Mouse (Mus musculus) left cerebral cortex, postnatal 14 days (tissue): Measurements from ENCODE around the gene Mpv17l. TPM values are rescaled to one million over a fixed set of nuclear protein-coding genes. Genes with fewer than 3 reads are reported as not detected.
A peak's percentile ranks its signal among the peaks of the same experiment; 100 is the strongest.

Experiments used
- DNase-seq, 2 experiments: peaks; one replicate each; pipeline ENCODE4 v3.0.0; 2021 to 2022; ENCODE audit warnings: low spot score in 2 of 2, mixed read lengths in 1 of 2
- intact Hi-C: fragments of 180-260 bp; cut with DNase I; formaldehyde crosslinking; loops from one replicate; pipeline ENCODE4 v1.15.1; 2025
- total RNA-seq, 2 experiments: library from RNA; stranded (reverse); gene quantifications; 2 replicates each; pipeline ENCODE4 v1.2.3; 2021

Gene Mpv17l
- total RNA-seq, 2 experiments from 2014 or later: 69.6 to 70.1 TPM

DNA sequence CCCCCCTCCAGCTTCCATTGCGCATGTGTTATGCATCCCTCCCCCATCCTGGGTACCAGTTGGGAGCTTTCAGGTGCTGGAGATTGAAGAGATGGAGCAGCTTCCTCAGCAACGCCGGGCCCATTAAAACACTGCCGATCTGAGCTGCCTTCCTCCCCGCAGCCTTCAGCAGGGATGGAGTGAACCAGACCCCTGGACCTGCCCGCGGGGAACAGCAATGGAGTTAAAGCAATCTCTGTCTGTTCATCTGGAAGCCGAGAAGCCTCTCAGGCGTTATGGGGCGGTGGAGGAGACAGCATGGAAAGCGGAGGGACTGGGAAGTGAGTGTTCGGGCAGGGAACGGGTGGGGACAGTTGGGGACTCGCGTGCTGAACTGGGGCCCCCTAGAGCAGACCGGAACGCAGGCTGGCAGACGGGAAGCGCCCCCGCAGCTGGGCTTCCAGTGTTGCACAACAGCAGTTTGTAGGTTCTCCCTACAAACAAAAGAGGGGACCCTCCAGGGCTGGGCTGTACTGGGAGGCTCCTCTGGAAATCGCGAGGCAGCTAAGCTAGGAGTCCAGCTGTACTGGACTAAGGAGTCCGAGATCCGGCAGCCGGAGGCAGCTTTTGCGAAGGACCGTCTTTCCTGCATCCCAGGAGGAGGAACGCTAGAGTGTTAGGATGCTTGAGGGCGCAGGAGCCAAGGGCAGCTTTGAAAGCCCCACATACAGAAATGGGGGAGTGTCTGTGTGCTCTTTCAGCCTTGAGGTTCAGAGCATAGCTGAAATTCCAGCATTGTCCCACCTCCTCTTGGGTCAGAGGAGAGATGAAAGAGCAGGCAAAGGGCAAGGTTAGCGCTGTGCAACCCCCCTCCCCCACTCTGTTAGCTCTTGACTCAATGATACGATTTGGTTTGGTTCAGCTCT lies 83.9 kb downstream of the Mpv17l start, which contains the start of the genes 2900011O08Rik and Ifitm7:
2900011O08Rik (plus strand) TSS at position 31 of the 905 bp plus-strand sequence.
Ifitm7 (minus strand) TSS at position 315 of the 905 bp plus-strand sequence.
- intact Hi-C loops: loop anchor here (5.0 kb wide), 1 partner anchor 45 kb away; no protein-coding TSS in a partner anchor
- peak; percentile 69 to 70 for DNase-seq

DNA sequence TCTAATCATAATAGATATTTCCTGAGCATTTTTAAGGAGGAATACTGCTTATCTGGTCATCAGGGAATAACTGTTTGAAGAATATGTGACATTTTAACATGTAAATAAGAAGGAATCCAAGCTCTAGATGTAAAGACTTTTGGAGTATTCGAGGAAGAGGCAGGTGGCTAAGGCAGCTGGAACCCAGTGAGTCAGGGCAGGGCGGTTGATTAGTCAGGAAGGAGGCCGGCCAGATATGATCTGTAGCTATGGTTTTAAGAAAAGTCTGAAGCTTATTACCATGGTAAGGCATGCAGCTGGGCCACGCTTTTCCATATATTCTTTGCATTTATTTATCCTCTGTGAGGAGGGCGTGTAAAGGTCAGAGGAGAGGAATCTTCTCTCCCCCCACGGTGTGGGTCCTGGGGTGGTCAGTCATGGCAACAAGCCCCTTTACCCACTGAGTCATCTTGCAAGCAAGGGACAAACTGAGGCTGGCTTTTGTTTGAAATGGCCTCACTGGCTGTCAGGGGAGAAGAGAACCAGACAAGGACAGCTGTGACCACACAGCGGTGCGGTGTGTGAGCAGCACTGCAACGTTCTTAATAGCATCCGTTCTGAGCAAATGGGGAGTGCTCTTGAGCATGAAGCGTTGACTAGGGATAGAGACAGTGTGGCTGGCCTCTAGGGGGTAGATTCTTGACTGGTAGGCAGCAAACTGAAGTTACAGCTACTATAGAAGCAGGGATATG lies 89.7 kb downstream of the Mpv17l start:
- intact Hi-C loops: no loop called here

DNA sequence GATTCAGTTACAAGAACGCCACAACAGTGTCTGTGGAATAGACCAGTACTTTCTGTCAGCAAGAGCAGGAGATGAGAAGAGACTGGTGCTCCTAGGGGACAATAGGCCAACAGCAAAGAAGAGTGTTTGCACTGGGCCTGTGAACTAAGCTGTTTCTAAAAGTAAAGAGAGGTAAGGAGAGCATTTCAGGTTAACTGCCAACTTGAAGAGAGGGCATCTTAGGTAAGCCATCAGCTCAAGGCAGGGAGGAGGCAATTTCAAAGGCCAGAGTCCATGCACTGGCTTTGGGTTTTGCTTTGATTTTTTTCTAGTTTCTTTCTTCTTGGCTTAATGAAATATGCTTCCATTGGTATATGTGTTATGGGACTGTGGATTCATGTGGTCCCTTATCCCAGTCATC lies 91.1 kb downstream of the Mpv17l start:
- intact Hi-C loops: no loop called here
- DNase-seq: no peak

More for the DNA sequence above, 89.7 kb downstream of the Mpv17l start:
- no peak for DNase-seq

- intact Hi-C loops: no loop called here
Measured at GRCm38 (mm10) chr16:13994502-13994901, 91.5 kb downstream of the Mpv17l start.

More at GRCm38 (mm10) chr16:13994502-13994901, 91.5 kb downstream of the Mpv17l start:
- DNase-seq: no peak

Other genes starting within 250 kb of the Mpv17l start
- gene Parn, start 235.0 kb upstream of the Mpv17l start, total RNA-seq: 10 to 100 TPM; 27.9 to 28.3 TPM
- gene Bfar, start 231.3 kb upstream of the Mpv17l start, total RNA-seq: 10 to 100 TPM; 37.7 to 39.6 TPM
- 1 to 10 TPM; 2.9 to 3.6 TPM for gene 3110001I22Rik, start 231.2 kb upstream of the Mpv17l start, total RNA-seq
- gene Pla2g10, start 172.2 kb upstream of the Mpv17l start, total RNA-seq: not detected
- gene Rrn3, start 122.5 kb upstream of the Mpv17l start, total RNA-seq: 10 to 100 TPM; 41.7 to 44.2 TPM
- 10 to 100 TPM; 89.2 to 94.7 TPM for gene Ntan1, start 84.3 kb upstream of the Mpv17l start, total RNA-seq
- gene Pdxdc1, start within 50 bp of the Mpv17l start, total RNA-seq: 10 to 100 TPM; 72.2 to 73.0 TPM
- 100 to 1,000 TPM; 280 to 282 TPM for gene 2900011O08Rik, start 83.4 kb downstream of the Mpv17l start, total RNA-seq
- gene Ifitm7, start 83.7 kb downstream of the Mpv17l start, total RNA-seq: 1 to 10 TPM in 1 of 2 experiments, under 1 TPM in 1; 0.80 to 1.0 TPM